Mouse (Mus musculus): Measurements from ENCODE around the gene Rps15a. TPM values are rescaled to one million over a fixed set of nuclear protein-coding genes. Genes with fewer than 3 reads are reported as not detected.
A peak's percentile ranks its signal among the peaks of the same experiment; 100 is the strongest.

The Rps15a gene
- polyA plus RNA-seq (2015; fragmentation: Nextera tagmentation; extraction: Ambion mirVana), result 837 and 1,074 TPM in 2 replicates

- Histone ChIP-seq H3K36me3 (ENCODE audit: insufficient read depth, low read length) (peaks cover 40% of the 10 kb centered on the region; the same call in 1 of the 2 replicates), H3K9ac (ENCODE audit: low read depth, low read length) (peak within 1 kb of the TSS; percentile 99), H3K27me3 (ENCODE audit: insufficient read depth, low read length) (no peaks in the 10 kb centered on the region), H3K4me1 (replicated peaks; ENCODE audit: insufficient read depth, low read length) (peaks cover 17% of the 10 kb centered on the region), H3K9me3 (replicated peaks; ENCODE audit: low read length) (no peaks in the 10 kb centered on the region), H3K27ac (peak within 1 kb of the TSS; percentile 90), H3K4me2 (ENCODE audit: low read length) (peak within 1 kb of the TSS; percentile 89), H3K4me3 (replicated peaks; ENCODE audit: low read depth, low read length) (peak within 1 kb of the TSS; percentile 94)
- under 1% methylated on average over 40 of the region's 40 CpGs for WGBS
- DNase-seq (ENCODE audit: low spot score) (peak; percentile 98), ATAC-seq (replicated peaks; ENCODE audit: low FRiP score, low read depth) (peak; percentile 79)
- TF ChIP-seq CTCF (IDR thresholded peaks at IDR 0.05; ENCODE audit: low read depth), result no peak
These were observed at the start of gene Rps15a for GRCm38 (mm10) chr7:118115877-118116568. Rps15a (minus strand) TSS chr7:118116188.

DNA sequence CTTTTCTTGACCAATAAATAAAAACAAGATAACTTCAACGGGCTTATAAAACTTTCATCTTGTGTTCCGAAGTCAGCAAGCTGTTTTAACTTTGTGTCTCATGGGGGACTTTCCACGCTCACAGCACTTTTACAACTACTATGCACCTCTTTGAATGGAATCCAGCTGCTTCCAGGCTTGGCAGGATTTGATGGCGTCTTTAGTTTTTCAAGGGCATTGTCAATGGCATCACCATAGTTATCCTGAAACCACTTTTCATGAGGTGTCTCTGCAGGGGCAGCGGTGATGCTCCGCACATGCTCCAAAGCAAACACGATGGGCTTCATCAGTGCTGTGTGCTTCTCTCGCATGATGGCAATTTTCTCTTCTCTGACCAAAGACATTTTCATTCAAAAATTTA is 47.0 kb upstream of the Rps15a start:
- no peak for TF ChIP-seq CTCF (IDR thresholded peaks at IDR 0.05; ENCODE audit: low read depth)
- 89% methylated on average over 8 of the region's 8 CpGs for WGBS
- ATAC-seq (replicated peaks; ENCODE audit: low FRiP score, low read depth) (no peak), DNase-seq (ENCODE audit: low spot score) (no peak)
- Histone ChIP-seq H3K4me3 (replicated peaks; ENCODE audit: low read depth, low read length) (no peak overlapping the region), H3K9me3 (replicated peaks; ENCODE audit: low read length) (no peaks in the 10 kb centered on the region), H3K4me1 (replicated peaks; ENCODE audit: insufficient read depth, low read length) (no peaks in the 10 kb centered on the region), H3K27me3 (ENCODE audit: insufficient read depth, low read length) (no peaks in the 10 kb centered on the region), H3K9ac (ENCODE audit: low read depth, low read length) (no peak overlapping the region), H3K4me2 (ENCODE audit: low read length) (no peak overlapping the region), H3K36me3 (ENCODE audit: insufficient read depth, low read length) (peaks cover 43% of the 10 kb centered on the region; the same call in 1 of the 2 replicates), H3K27ac (no peak overlapping the region)

DNA sequence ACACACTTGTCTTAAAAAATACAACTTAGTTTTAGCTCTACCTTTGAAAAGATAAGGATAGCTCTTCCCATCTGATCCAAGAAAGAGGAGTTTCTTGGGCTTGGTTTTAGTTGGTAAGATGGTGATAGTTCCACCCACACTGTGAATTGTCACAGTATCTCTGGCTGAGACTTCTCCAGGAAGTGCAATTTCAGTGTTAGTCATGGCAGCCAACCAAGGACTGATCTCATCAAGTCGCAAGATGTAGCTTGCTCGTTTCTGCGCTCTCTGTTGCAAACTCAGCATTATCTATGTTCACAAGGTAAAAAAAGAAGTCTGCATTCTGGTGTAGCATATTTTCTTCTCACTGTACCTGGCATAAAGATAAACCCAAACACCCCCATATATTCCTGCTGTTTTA is 44.1 kb upstream of the Rps15a start:
- Histone ChIP-seq H3K9me3 (replicated peaks; ENCODE audit: low read length) (no peaks in the 10 kb centered on the region), H3K36me3 (ENCODE audit: insufficient read depth, low read length) (peaks cover 34% of the 10 kb centered on the region), H3K4me2 (ENCODE audit: low read length) (no peak overlapping the region), H3K27ac (no peak overlapping the region), H3K4me1 (replicated peaks; ENCODE audit: insufficient read depth, low read length) (no peaks in the 10 kb centered on the region), H3K4me3 (replicated peaks; ENCODE audit: low read depth, low read length) (no peak overlapping the region), H3K9ac (ENCODE audit: low read depth, low read length) (no peak overlapping the region), H3K27me3 (ENCODE audit: insufficient read depth, low read length) (no peaks in the 10 kb centered on the region)
- no peak for TF ChIP-seq CTCF (IDR thresholded peaks at IDR 0.05; ENCODE audit: low read depth)
- ATAC-seq (replicated peaks; ENCODE audit: low FRiP score, low read depth) (no peak), DNase-seq (ENCODE audit: low spot score) (no peak)
- 90% methylated on average over 3 of the region's 3 CpGs for WGBS

GRCm38 (mm10) chr7:118156461-118156860 is 40.5 kb upstream of the Rps15a start:
- Histone ChIP-seq H3K4me1 (replicated peaks; ENCODE audit: insufficient read depth, low read length) (no peaks in the 10 kb centered on the region), H3K36me3 (ENCODE audit: insufficient read depth, low read length) (peaks cover 53% of the 10 kb centered on the region), H3K9ac (ENCODE audit: low read depth, low read length) (no peak overlapping the region), H3K4me3 (replicated peaks; ENCODE audit: low read depth, low read length) (no peak overlapping the region), H3K27me3 (ENCODE audit: insufficient read depth, low read length) (no peaks in the 10 kb centered on the region), H3K4me2 (ENCODE audit: low read length) (no peak overlapping the region), H3K27ac (no peak overlapping the region), H3K9me3 (replicated peaks; ENCODE audit: low read length) (no peaks in the 10 kb centered on the region)
- DNase-seq (ENCODE audit: low spot score) (no peak), ATAC-seq (replicated peaks; ENCODE audit: low FRiP score, low read depth) (no peak)
- no peak for TF ChIP-seq CTCF (IDR thresholded peaks at IDR 0.05; ENCODE audit: low read depth)
- WGBS, result 78% methylated on average over 7 of the region's 7 CpGs

- DNase-seq (ENCODE audit: low spot score), result no peak
- Histone ChIP-seq H3K4me1 (replicated peaks; ENCODE audit: insufficient read depth, low read length) (no peaks in the 10 kb centered on the region), H3K9me3 (replicated peaks; ENCODE audit: low read length) (no peaks in the 10 kb centered on the region), H3K9ac (ENCODE audit: low read depth, low read length) (no peak overlapping the region), H3K4me3 (replicated peaks; ENCODE audit: low read depth, low read length) (no peak overlapping the region), H3K36me3 (ENCODE audit: insufficient read depth, low read length) (peaks cover 51% of the 10 kb centered on the region), H3K27me3 (ENCODE audit: insufficient read depth, low read length) (no peaks in the 10 kb centered on the region), H3K4me2 (ENCODE audit: low read length) (no peak overlapping the region), H3K27ac (no peak overlapping the region)
- 92% methylated on average over 6 of the region's 6 CpGs for WGBS
- no peak for TF ChIP-seq CTCF (IDR thresholded peaks at IDR 0.05; ENCODE audit: low read depth)
- ATAC-seq (replicated peaks; ENCODE audit: low FRiP score, low read depth), result no peak
These were observed 38.2 kb upstream of the Rps15a start for GRCm38 (mm10) chr7:118154150-118154549.

- Histone ChIP-seq H3K27ac (no peak overlapping the region), H3K9me3 (replicated peaks; ENCODE audit: low read length) (no peaks in the 10 kb centered on the region), H3K9ac (ENCODE audit: low read depth, low read length) (no peak overlapping the region), H3K36me3 (ENCODE audit: insufficient read depth, low read length) (peaks cover 47% of the 10 kb centered on the region), H3K4me2 (ENCODE audit: low read length) (no peak overlapping the region), H3K4me3 (replicated peaks; ENCODE audit: low read depth, low read length) (no peak overlapping the region), H3K4me1 (replicated peaks; ENCODE audit: insufficient read depth, low read length) (no peaks in the 10 kb centered on the region), H3K27me3 (ENCODE audit: insufficient read depth, low read length) (no peaks in the 10 kb centered on the region)
- no peak for TF ChIP-seq CTCF (IDR thresholded peaks at IDR 0.05; ENCODE audit: low read depth)
- DNase-seq (ENCODE audit: low spot score) (no peak), ATAC-seq (replicated peaks; ENCODE audit: low FRiP score, low read depth) (no peak)
- 88% methylated on average over 3 of the region's 3 CpGs for WGBS
These were observed 27.6 kb upstream of the Rps15a start for GRCm38 (mm10) chr7:118143602-118144001.
